Mouse (Mus musculus) forebrain, embryonic 11.5 days (tissue): ENCODE results near the gene Gdpgp1. TPM values are rescaled to one million over a fixed set of nuclear protein-coding genes. Genes with fewer than 3 reads are reported as not detected.

Experiments used
- ATAC-seq: fragments of 200-750 bp; cut with Nextera tagmentation; replicated peaks from 2 replicates; pipeline ENCODE4 v1.8.0; 2017; ENCODE audit warnings: moderate TSS enrichment; ENCODE audit not compliant: low FRiP score
- DNase-seq: peaks from one replicate; pipeline ENCODE4 v3.0.0-alpha.2; 2017; ENCODE audit warnings: low spot score
- H3K27ac ChIP-seq: fragments of 300-500 bp; sonication (generic); 2 replicates; pipeline ENCODE4 v1.5.1; 2014; ENCODE audit warnings: low read depth, low read length
- H3K27me3 ChIP-seq: fragments of 300-500 bp; sonication (generic); 2 replicates; pipeline ENCODE4 v1.6.1; 2014; ENCODE audit warnings: mild to moderate bottlenecking, low read length, mixed read lengths; ENCODE audit not compliant: control insufficient read depth, insufficient read depth
- H3K36me3 ChIP-seq: fragments of 300-500 bp; sonication (generic); 2 replicates; pipeline ENCODE4 v1.6.1; 2014; ENCODE audit warnings: mild to moderate bottlenecking, low read length, moderate library complexity, mixed read lengths; ENCODE audit not compliant: control insufficient read depth, insufficient read depth
- H3K4me1 ChIP-seq: fragments of 300-500 bp; sonication (generic); replicated peaks from 2 replicates; pipeline ENCODE4 v1.6.1; 2014; ENCODE audit warnings: low read length, mixed read lengths; ENCODE audit not compliant: control insufficient read depth, insufficient read depth
- H3K4me2 ChIP-seq: fragments of 300-500 bp; sonication (generic); 2 replicates; pipeline ENCODE4 v1.6.1; 2014; ENCODE audit warnings: low read depth, mild to moderate bottlenecking, low read length, moderate library complexity, mixed read lengths; ENCODE audit not compliant: severe bottlenecking
- H3K4me3 ChIP-seq: fragments of 300-500 bp; sonication (generic); 2 replicates; pipeline ENCODE4 v1.5.1; 2014; ENCODE audit warnings: low read depth, low read length
- H3K9ac ChIP-seq: fragments of 300-500 bp; sonication (generic); 2 replicates; pipeline ENCODE4 v1.6.1; 2014; ENCODE audit warnings: low read length
- H3K9me3 ChIP-seq: fragments of 300-500 bp; sonication (generic); 2 replicates; pipeline ENCODE4 v1.6.1; 2016; ENCODE audit warnings: low read length, mixed read lengths; ENCODE audit not compliant: control insufficient read depth
- WGBS: fragments of 180-500 bp; shearing (Covaris S2); extraction: QIAGEN DNeasy Blood & Tissue Kit; methylation state at CpG from one replicate; pipeline ENCODE4 v1.1.7; 2014; 5-methylcytosine and 5-hydroxymethylcytosine counted together
- polyA plus RNA-seq: library from polyadenylated mRNA; unstranded; fragments of >200 nt; fragmentation: Nextera tagmentation; extraction: Ambion mirVana; gene quantifications from 2 replicates; pipeline ENCODE4 v1.2.1, GENCODE M21; 2014

Gdpgp1 gene
- 5.3 and 5.7 TPM in 2 replicates for polyA plus RNA-seq

DNA sequence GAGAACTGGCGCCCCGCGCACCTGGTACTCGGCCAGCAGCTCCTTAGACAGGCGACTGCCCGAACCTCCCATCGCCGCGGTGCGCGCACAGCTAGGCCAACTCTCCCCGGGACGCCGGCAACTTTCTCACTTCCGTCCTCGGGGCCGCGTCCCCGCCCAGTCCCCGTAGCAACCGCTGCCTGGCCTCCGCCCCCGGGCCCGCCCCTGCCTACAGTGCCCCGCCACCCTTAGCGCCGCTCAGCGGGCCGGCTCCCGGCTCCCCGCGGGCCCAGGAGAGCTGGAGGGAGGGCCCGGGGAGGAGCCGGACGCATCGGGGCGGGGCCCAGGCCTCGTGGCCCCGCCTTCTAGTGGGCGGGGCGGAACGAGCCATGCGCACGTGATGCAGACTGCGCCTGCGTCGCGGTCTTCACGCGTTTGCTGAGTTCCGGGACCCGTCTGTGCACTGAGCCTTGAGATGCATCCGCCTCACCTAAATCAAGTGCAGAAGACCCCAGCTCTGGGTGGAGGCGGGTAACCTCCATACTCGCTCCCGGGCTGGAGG lies at the start of gene Gdpgp1, which contains the start of gene Cib1:
Gdpgp1 (plus strand) TSS at position 377 of the 541 bp plus-strand sequence.
Cib1 (minus strand) TSS at position 325 of the 541 bp plus-strand sequence.
- Histone ChIP-seq H3K4me2 (peak within 1 kb of the TSS; percentile 81), H3K9ac (peak within 1 kb of the TSS; percentile 60), H3K36me3 (no peaks in the 10 kb centered on the region), H3K9me3 (no peaks in the 10 kb centered on the region), H3K27me3 (no peaks in the 10 kb centered on the region), H3K4me1 (0 out of 2 replicates have a peak, but pooled peaks cover 8% of the 10 kb centered on the region), H3K27ac (no peak within 1 kb of the TSS), H3K4me3 (peak within 1 kb of the TSS; percentile 66)
- DNase-seq (peak; percentile 99), ATAC-seq (peak; percentile 97)
- WGBS, result 1% methylated on average over 49 of the region's 56 CpGs

DNA sequence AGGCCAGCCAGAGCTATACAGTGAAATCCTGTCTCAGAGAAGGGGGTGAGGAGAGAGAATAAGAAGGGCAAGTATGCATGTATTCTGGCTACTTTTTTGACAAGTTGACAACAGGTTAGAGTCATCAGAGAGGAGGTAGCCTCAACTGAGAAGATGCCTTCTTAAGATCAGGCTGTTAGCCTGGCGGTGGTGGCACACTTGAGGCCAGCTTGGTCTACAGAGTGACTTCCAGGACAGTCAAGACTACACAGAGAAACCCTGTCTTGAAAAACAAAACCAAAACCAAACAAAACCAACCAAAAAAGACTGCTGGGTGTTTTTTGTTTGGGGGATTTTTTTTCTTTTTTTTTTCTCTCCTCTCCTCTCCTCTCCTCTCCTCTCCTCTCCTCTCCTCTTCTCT lies 49.2 kb upstream of the Gdpgp1 start:
- Histone ChIP-seq H3K36me3 (no peaks in the 10 kb centered on the region), H3K9ac (no peak overlapping the region), H3K27ac (no peak overlapping the region), H3K9me3 (no peaks in the 10 kb centered on the region), H3K4me2 (no peak overlapping the region), H3K27me3 (no peaks in the 10 kb centered on the region), H3K4me1 (peaks cover 10% of the 10 kb centered on the region), H3K4me3 (no peak overlapping the region)
- no peak for DNase-seq
- no peak for ATAC-seq
- 96% methylated on average over 1 of the region's 1 CpGs for WGBS

DNA sequence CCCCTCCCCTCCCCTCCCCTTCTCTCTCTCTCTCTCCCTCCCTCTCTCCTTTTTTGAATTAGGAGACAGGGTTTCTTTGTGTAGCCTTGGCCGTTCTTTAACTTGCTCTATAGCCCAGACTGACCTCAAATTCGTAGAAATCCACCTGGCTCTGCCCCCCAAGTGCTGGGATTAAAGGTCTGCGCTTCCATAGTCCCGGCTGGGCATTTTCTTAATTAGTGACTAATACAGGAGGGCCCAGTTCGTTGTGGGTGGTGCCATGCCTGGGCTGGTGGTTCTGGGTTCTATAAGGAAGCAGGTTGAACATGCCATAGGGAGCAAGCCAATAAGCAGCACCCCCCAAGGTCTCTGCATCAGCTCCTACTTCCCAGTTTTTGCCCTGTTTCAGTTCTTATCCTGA lies 48.7 kb upstream of the Gdpgp1 start:
- no peaks in the 10 kb centered on the region for H3K9me3 ChIP-seq
- WGBS, result 41% methylated on average over 5 of the region's 5 CpGs
- no peak overlapping the region for H3K4me3 ChIP-seq
- H3K4me2 ChIP-seq, result no peak overlapping the region
- ATAC-seq, result no peak
- no peak overlapping the region for H3K27ac ChIP-seq
- H3K4me1 ChIP-seq, result peaks cover 15% of the 10 kb centered on the region
- no peak overlapping the region for H3K9ac ChIP-seq
- no peak for DNase-seq
- no peaks in the 10 kb centered on the region for H3K36me3 ChIP-seq
- H3K27me3 ChIP-seq, result no peaks in the 10 kb centered on the region

DNA sequence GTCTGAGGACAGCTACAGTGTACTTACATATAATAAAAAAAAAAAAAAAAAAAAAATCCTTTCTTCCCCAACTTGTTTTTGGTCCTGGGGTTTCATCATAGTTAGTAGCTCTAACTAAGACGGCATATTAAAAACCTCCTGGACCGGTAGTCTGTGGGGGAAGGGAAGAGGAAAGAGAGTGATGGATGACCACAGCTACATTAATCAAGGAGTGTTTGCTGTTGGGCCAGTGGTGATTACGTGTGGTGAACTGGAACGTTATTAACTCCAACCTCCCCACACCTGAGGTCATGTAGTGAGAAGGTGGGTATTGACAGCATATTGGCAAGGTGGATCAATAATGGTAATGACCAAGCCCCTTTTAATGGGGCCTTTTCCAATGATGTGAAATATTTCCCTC lies 48.1 kb upstream of the Gdpgp1 start:
- no peak overlapping the region for H3K4me3 ChIP-seq
- H3K27me3 ChIP-seq, result no peaks in the 10 kb centered on the region
- no peak overlapping the region for H3K4me2 ChIP-seq
- no peaks in the 10 kb centered on the region for H3K36me3 ChIP-seq
- WGBS, result 84% methylated on average over 4 of the region's 4 CpGs
- no peak overlapping the region for H3K27ac ChIP-seq
- no peaks in the 10 kb centered on the region for H3K9me3 ChIP-seq
- H3K4me1 ChIP-seq, result peaks cover 19% of the 10 kb centered on the region
- DNase-seq (no peak), ATAC-seq (no peak)
- H3K9ac ChIP-seq, result no peak overlapping the region

DNA sequence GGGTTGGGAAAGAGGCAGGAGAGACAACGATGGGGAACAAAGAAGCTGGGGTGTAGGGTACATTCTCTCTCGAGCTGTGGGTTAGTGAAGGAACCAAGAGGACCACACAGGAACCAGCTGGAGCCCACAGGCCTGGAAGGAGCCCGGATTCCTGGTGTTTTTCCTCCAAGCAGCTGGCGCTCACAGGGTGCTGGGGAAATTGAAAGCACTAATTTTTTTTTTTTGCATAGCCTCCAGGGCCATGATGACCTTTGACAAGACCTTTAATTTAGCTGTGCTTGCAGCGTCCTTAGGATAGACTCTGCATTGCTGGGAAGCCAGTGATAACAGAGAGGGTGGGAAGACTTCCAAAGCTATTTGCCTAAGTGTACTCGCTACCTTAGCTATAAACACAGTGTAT lies 47.7 kb upstream of the Gdpgp1 start:
- no peaks in the 10 kb centered on the region for H3K36me3 ChIP-seq
- peaks cover 19% of the 10 kb centered on the region for H3K4me1 ChIP-seq
- H3K27ac ChIP-seq, result no peak overlapping the region
- WGBS, result 71% methylated on average over 6 of the region's 6 CpGs
- ATAC-seq, result no peak
- no peak overlapping the region for H3K4me3 ChIP-seq
- no peak overlapping the region for H3K9ac ChIP-seq
- no peaks in the 10 kb centered on the region for H3K9me3 ChIP-seq
- no peak for DNase-seq
- H3K4me2 ChIP-seq, result no peak overlapping the region
- H3K27me3 ChIP-seq, result no peaks in the 10 kb centered on the region

DNA sequence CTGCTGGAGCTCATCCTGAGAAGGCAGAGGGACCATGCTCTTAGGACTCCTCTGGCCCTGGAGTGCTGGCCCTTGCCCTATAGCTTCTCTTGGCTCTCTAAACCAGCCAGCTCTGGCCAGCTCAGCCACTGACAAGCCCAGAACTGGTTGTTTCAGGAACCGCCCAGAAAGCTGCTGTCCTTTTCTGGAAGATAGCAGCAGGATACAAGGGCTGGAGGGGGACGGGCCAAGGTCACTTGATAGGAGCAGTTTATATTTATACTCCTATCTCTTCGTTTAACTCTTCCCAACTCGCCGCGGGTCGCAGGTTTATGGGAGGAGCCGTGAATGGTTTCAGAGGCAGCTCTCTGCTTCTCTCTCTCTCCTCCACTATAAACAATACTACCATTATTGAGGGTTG lies 46.6 kb upstream of the Gdpgp1 start:
- 21% methylated on average over 8 of the region's 8 CpGs for WGBS
- ATAC-seq (no peak), DNase-seq (no peak)
- H3K27me3 ChIP-seq, result no peaks in the 10 kb centered on the region
- H3K4me1 ChIP-seq, result peaks cover 20% of the 10 kb centered on the region
- peak overlapping the region; percentile 92 for H3K27ac ChIP-seq
- no peaks in the 10 kb centered on the region for H3K9me3 ChIP-seq
- H3K4me2 ChIP-seq, result peak overlapping the region; percentile 68
- H3K9ac ChIP-seq, result peak overlapping the region; percentile 66
- no peaks in the 10 kb centered on the region for H3K36me3 ChIP-seq
- peak overlapping the region; percentile 46 for H3K4me3 ChIP-seq

DNA sequence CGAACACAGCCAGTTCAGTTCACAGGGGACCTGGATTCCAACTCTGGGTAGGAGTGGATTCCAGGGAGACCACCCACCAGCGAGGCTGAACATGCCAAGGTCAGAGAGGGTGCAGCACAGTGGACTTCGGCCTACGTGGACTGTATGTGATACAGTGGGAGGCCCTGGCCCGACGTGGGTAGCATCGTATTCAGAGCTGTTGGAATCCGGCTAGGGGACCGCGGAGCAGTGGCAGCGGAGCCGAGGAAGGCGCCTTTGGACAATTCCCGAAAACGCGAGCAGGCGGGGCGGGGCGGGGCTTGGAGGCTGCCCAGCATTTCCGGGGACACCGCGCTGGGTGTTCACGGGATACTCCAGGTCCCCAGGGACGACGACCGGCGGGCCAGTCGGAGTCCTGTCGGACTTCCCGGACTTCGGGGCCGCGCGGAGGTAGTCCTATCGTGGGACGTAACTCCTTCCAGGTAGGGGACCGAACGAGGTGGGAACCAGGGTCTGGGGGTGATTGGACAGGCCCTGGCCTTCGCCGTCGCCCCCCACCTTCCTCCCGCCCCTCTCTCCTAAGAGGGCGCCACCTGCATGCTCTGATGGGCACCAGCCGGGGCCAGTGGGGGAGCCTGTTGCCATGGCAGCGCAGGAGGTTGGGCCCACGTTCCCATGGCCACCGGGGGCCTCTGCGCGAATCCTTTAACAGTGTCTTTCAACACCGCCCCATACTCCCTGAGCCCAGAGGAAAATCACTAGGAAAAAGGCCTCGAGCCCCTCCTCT lies 46.0 kb upstream of the Gdpgp1 start, which contains the start of gene Sema4b:
Sema4b (plus strand) TSS at position 311 of the 766 bp plus-strand sequence.
- Histone ChIP-seq H3K9me3 (no peaks in the 10 kb centered on the region), H3K4me3 (peak within 1 kb of the TSS; percentile 46), H3K27ac (peak within 1 kb of the TSS; percentile 92), H3K4me2 (peak within 1 kb of the TSS; percentile 68), H3K27me3 (no peaks in the 10 kb centered on the region), H3K36me3 (no peaks in the 10 kb centered on the region), H3K4me1 (peaks cover 27% of the 10 kb centered on the region), H3K9ac (peak within 1 kb of the TSS; percentile 66)
- DNase-seq (peak; percentile 97), ATAC-seq (peak; percentile 97)
- 2% methylated on average over 51 of the region's 51 CpGs for WGBS

DNA sequence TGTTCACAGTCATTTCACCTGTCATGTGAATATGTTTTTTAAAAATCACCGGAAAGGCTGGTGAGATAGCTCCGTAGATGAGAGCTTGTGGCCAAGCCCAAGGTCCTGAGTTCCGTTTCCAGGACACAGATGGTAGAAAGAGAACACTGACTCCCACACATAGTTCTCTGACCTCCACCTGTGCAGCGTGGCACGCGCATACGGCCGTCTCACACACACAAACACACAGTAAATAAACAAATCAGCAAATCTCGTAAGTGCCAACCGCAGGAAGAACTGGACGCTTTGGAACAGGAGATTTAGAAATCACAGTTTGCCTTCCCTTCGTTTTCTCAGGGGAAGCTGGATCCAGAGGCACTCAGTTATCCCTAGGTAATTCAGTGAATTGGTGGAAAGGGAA lies 45.2 kb upstream of the Gdpgp1 start:
- ATAC-seq (no peak), DNase-seq (no peak)
- peaks cover 31% of the 10 kb centered on the region for H3K4me1 ChIP-seq
- H3K27me3 ChIP-seq, result no peaks in the 10 kb centered on the region
- peak overlapping the region; percentile 68 for H3K4me2 ChIP-seq
- peak overlapping the region; percentile 92 for H3K27ac ChIP-seq
- H3K4me3 ChIP-seq, result peak overlapping the region; percentile 46
- H3K36me3 ChIP-seq, result no peaks in the 10 kb centered on the region
- H3K9ac ChIP-seq, result peak overlapping the region; percentile 66
- H3K9me3 ChIP-seq, result no peaks in the 10 kb centered on the region
- 37% methylated on average over 12 of the region's 12 CpGs for WGBS
